Mouse (Mus musculus) heart, embryonic 12.5 days (tissue): ENCODE results near the gene Zfp975. TPM values are rescaled to one million over a fixed set of nuclear protein-coding genes. Genes with fewer than 3 reads are reported as not detected.
A peak's percentile ranks its signal among the peaks of the same experiment; 100 is the strongest.
"Not testable (repeated sequence)": the region's sequence is repeated elsewhere in the genome, so short reads cannot be mapped to it uniquely, and the experiment has no call there.

Experiments
- ATAC-seq: fragments of 200-750 bp; cut with Nextera tagmentation; 2 replicates; pipeline ENCODE4 v1.8.0; 2017; ENCODE audit warnings: moderate TSS enrichment, moderate library complexity; ENCODE audit not compliant: insufficient number of reproducible peaks, low FRiP score
- H3K27ac ChIP-seq: fragments of 300-500 bp; sonication (generic); 2 replicates; pipeline ENCODE4 v1.5.1; 2016; ENCODE audit warnings: mild to moderate bottlenecking, moderate library complexity; ENCODE audit not compliant: poor library complexity, severe bottlenecking
- H3K27me3 ChIP-seq: fragments of 300-500 bp; sonication (generic); replicated peaks from 2 replicates; pipeline ENCODE4 v1.6.1; 2016; ENCODE audit warnings: mild to moderate bottlenecking, moderate library complexity
- H3K36me3 ChIP-seq: fragments of 300-500 bp; sonication (generic); 2 replicates; pipeline ENCODE4 v1.6.1; 2016; ENCODE audit warnings: mild to moderate bottlenecking, moderate library complexity
- H3K4me1 ChIP-seq: fragments of 300-500 bp; sonication (generic); replicated peaks from 2 replicates; pipeline ENCODE4 v1.6.1; 2016; ENCODE audit warnings: mild to moderate bottlenecking
- H3K4me2 ChIP-seq: fragments of 300-500 bp; sonication (generic); 2 replicates; pipeline ENCODE4 v1.6.1; 2016; ENCODE audit warnings: mild to moderate bottlenecking, moderate library complexity
- H3K4me3 ChIP-seq: fragments of 300-500 bp; sonication (generic); 2 replicates; pipeline ENCODE4 v1.5.1; 2016; ENCODE audit warnings: mild to moderate bottlenecking
- H3K9ac ChIP-seq: fragments of 300-500 bp; sonication (generic); 2 replicates; pipeline ENCODE4 v1.6.1; 2016; ENCODE audit warnings: mild to moderate bottlenecking, moderate library complexity
- H3K9me3 ChIP-seq: fragments of 300-500 bp; sonication (generic); replicated peaks from 2 replicates; pipeline ENCODE4 v1.6.1; 2016; ENCODE audit warnings: mild to moderate bottlenecking, moderate library complexity
- WGBS: fragments of 180-500 bp; shearing (Covaris S2); methylation state at CpG from one replicate; pipeline ENCODE4 v1.1.7; 2016; 5-methylcytosine and 5-hydroxymethylcytosine counted together
- polyA plus RNA-seq: library from polyadenylated mRNA; unstranded; fragments of >200 nt; fragmentation: Nextera tagmentation; extraction: Ambion mirVana; gene quantifications from 2 replicates; pipeline ENCODE4 v1.2.1, GENCODE M21; 2016

The Zfp975 gene
- polyA plus RNA-seq, result 8.1 and 8.5 TPM in 2 replicates

- H3K4me1 ChIP-seq, H3K36me3 ChIP-seq, H3K27me3 ChIP-seq, H3K9me3 ChIP-seq: not testable (repeated sequence)
- peak within 1 kb of the TSS; percentile 76 for H3K9ac ChIP-seq
- H3K4me2 ChIP-seq, result peak within 1 kb of the TSS; percentile 68
- peak within 1 kb of the TSS; percentile 63 for H3K27ac ChIP-seq
- ATAC-seq, result peak; percentile 99
- H3K4me3 ChIP-seq, result peak within 1 kb of the TSS; percentile 72
- WGBS, result under 1% methylated on average over 23 of the region's 23 CpGs
Observed at GRCm38 (mm10) chr7:42692362-42693158, at the start of gene Zfp975. Gene Zfp975 (minus strand): TSS chr7:42692742.

GRCm38 (mm10) chr7:42738536-42739210 lies 46.1 kb upstream of the Zfp975 start:
- Histone ChIP-seq H3K4me2 (no peak overlapping the region), H3K4me1 (no peaks in the 10 kb centered on the region), H3K27me3 (no peaks in the 10 kb centered on the region), H3K9me3 (peaks cover 18% of the 10 kb centered on the region; the same call in 1 of the 2 replicates), H3K4me3 (no peak overlapping the region), H3K9ac (no peak overlapping the region), H3K36me3 (no peaks in the 10 kb centered on the region), H3K27ac (no peak overlapping the region)
- no peak for ATAC-seq
- 80% methylated on average over 10 of the region's 10 CpGs for WGBS

- not testable (repeated sequence) for H3K4me1 ChIP-seq, H3K9ac ChIP-seq, ATAC-seq, H3K9me3 ChIP-seq, H3K27ac ChIP-seq, H3K27me3 ChIP-seq, H3K4me3 ChIP-seq, H3K36me3 ChIP-seq, H3K4me2 ChIP-seq
- 76% methylated on average over 4 of the region's 4 CpGs for WGBS
Observed at GRCm38 (mm10) chr7:42726917-42727316, 34.4 kb upstream of the Zfp975 start, which contains the start of gene Gm17067. Gene Gm17067 (minus strand): TSS chr7:42727017.

- Histone ChIP-seq H3K4me3 (peak overlapping the region; percentile 72), H3K4me2 (peak overlapping the region; percentile 68), H3K9ac (peak overlapping the region; percentile 76), H3K27ac (peak overlapping the region; percentile 63; the same call in 1 of the 2 replicates)
- H3K36me3 ChIP-seq, H3K9me3 ChIP-seq, H3K4me1 ChIP-seq, H3K27me3 ChIP-seq, ATAC-seq: not testable (repeated sequence)
- 2% methylated on average over 4 of the region's 4 CpGs for WGBS
Observed at GRCm38 (mm10) chr7:42693251-42693650, 709 bp upstream of the Zfp975 start.

- not testable (repeated sequence) for H3K4me3 ChIP-seq, H3K4me2 ChIP-seq, H3K27ac ChIP-seq, H3K36me3 ChIP-seq, H3K27me3 ChIP-seq, H3K4me1 ChIP-seq, ATAC-seq, H3K9ac ChIP-seq
- WGBS, result 88% methylated on average over 6 of the region's 6 CpGs
- H3K9me3 ChIP-seq, result peaks cover 12% of the 10 kb centered on the region; the same call in 1 of the 2 replicates
Observed at GRCm38 (mm10) chr7:42680081-42680480, 12.5 kb downstream of the Zfp975 start.

GRCm38 (mm10) chr7:42679646-42680045 lies 12.9 kb downstream of the Zfp975 start:
- not testable (repeated sequence) for H3K4me1 ChIP-seq, H3K4me3 ChIP-seq, H3K9ac ChIP-seq, ATAC-seq, H3K27ac ChIP-seq, H3K9me3 ChIP-seq, H3K4me2 ChIP-seq, H3K27me3 ChIP-seq, H3K36me3 ChIP-seq

- H3K4me1 ChIP-seq, H3K9ac ChIP-seq, ATAC-seq, H3K4me3 ChIP-seq, H3K27ac ChIP-seq, H3K27me3 ChIP-seq, H3K4me2 ChIP-seq: not testable (repeated sequence)
- H3K36me3 ChIP-seq, result peaks cover 30% of the 10 kb centered on the region
- peaks cover 17% of the 10 kb centered on the region; the same call in 1 of the 2 replicates for H3K9me3 ChIP-seq
- WGBS, result 71% methylated on average over 5 of the region's 5 CpGs
Observed at GRCm38 (mm10) chr7:42660140-42660539, 32.4 kb downstream of the Zfp975 start.

- H3K36me3 ChIP-seq, H3K4me2 ChIP-seq, H3K4me3 ChIP-seq, H3K27ac ChIP-seq, H3K27me3 ChIP-seq, H3K9ac ChIP-seq, H3K4me1 ChIP-seq, ATAC-seq: not testable (repeated sequence)
- peaks cover 28% of the 10 kb centered on the region for H3K9me3 ChIP-seq
- WGBS, result 56% methylated on average over 2 of the region's 2 CpGs
Observed at GRCm38 (mm10) chr7:42655211-42655610, 37.3 kb downstream of the Zfp975 start.

GRCm38 (mm10) chr7:42643120-42643620 lies 49.4 kb downstream of the Zfp975 start:
- not testable (repeated sequence) for H3K27ac ChIP-seq, H3K9ac ChIP-seq, H3K27me3 ChIP-seq, ATAC-seq, H3K36me3 ChIP-seq, H3K9me3 ChIP-seq, H3K4me1 ChIP-seq
- 19% methylated on average over 3 of the region's 3 CpGs for WGBS
- Histone ChIP-seq H3K4me3 (peak overlapping the region; percentile 57), H3K4me2 (peak overlapping the region; percentile 67)

- H3K4me1 ChIP-seq, H3K27me3 ChIP-seq, H3K36me3 ChIP-seq, H3K27ac ChIP-seq, H3K9me3 ChIP-seq: not testable (repeated sequence)
- peak within 1 kb of the TSS; percentile 57 for H3K4me3 ChIP-seq
- H3K4me2 ChIP-seq, result peak within 1 kb of the TSS; percentile 67
- 4% methylated on average over 25 of the region's 25 CpGs for WGBS
- H3K9ac ChIP-seq, result peak within 1 kb of the TSS; percentile 62
- peak; percentile 94 for ATAC-seq
Observed at GRCm38 (mm10) chr7:42642152-42643115, 50.1 kb downstream of the Zfp975 start, which contains the start of gene Zfp976. Gene Zfp976 (minus strand): TSS chr7:42642588.
